ENCODE assay signal across 10 mouse cellular contexts in genomic region chr6:95202978-95203377, GRCm38 (mm10).
DNase-seq lines count a peak whose midpoint lies in the region; ATAC-seq and TF ChIP-seq lines count a peak whose summit lies in the region.
"Had no signal": no experiment of that assay in that cellular context is flagged by ENCODE, and none has a peak within 500 bp of the region (broad histone marks: within the 10 kb centered on the region; RNA-seq: fewer than 3 reads in every experiment).

No protein-coding gene starts in this region.

- WGBS in forebrain, embryonic 14.5 days: 2% methylated on average over 9 of the region's 9 CpGs
- whole genome bisulfite sequencing in limb, embryonic 10.5 days: 79% methylated on average over 9 of the region's 9 CpGs
- 14% methylated on average over 9 of the region's 9 CpGs for WGBS in midbrain, postnatal 0 days
- 79% methylated on average over 9 of the region's 9 CpGs for WGBS in liver, postnatal 0 days (ENCODE audit: insufficient replicate concordance)
- 84% methylated on average over 9 of the region's 9 CpGs for WGBS in heart, adult 2 months

- no peak for TF ChIP-seq CTCF in midbrain, postnatal 0 days (IDR thresholded peaks at IDR 0.05)
- TF ChIP-seq CTCF in liver, postnatal 0 days (IDR thresholded peaks at IDR 0.05; ENCODE audit: low read depth): no peak
- no peak for TF ChIP-seq CTCF in heart, adult 2 months (IDR thresholded peaks at IDR 0.05)

- H3K27me3 ChIP-seq in forebrain, embryonic 14.5 days (replicated peaks; ENCODE audit: control insufficient read depth, insufficient read depth, low read length): no peaks in the 10 kb centered on the region
- H3K27me3 ChIP-seq in limb, embryonic 10.5 days (ENCODE audit: low read depth, poor library complexity, severe bottlenecking): no peaks in the 10 kb centered on the region
- no peaks in the 10 kb centered on the region for H3K27me3 ChIP-seq in midbrain, postnatal 0 days (ENCODE audit: insufficient read depth, low read length)
- H3K27me3 ChIP-seq in liver, postnatal 0 days (ENCODE audit: insufficient read depth, low read length): no peaks in the 10 kb centered on the region
- no peaks in the 10 kb centered on the region for H3K27me3 ChIP-seq in heart, adult 2 months (ENCODE audit: control insufficient read depth, insufficient read depth, low read length)

- peak; percentile 79 for ATAC-seq in forebrain, embryonic 14.5 days
- 0 out of 2 replicates have a peak, but pooled peaks have one; percentile 20 for ATAC-seq in midbrain, postnatal 0 days (ENCODE audit: low FRiP score)
- ATAC-seq in liver, postnatal 0 days: no peak

- no peaks in the 10 kb centered on the region for H3K79me2 ChIP-seq in heart, adult 2 months (replicated peaks; ENCODE audit: control insufficient read depth, insufficient read depth, low read length)

- peak overlapping the region; percentile 45 for H3K27ac ChIP-seq in forebrain, embryonic 14.5 days (ENCODE audit: low read depth, low read length)
- peak overlapping the region; percentile 44; the same call in 1 of the 2 replicates for H3K27ac ChIP-seq in limb, embryonic 10.5 days
- H3K27ac ChIP-seq in midbrain, postnatal 0 days (ENCODE audit: low read depth, low read length): no peak overlapping the region
- H3K27ac ChIP-seq in liver, postnatal 0 days (ENCODE audit: low read depth): no peak overlapping the region
- no peak overlapping the region for H3K27ac ChIP-seq in heart, adult 2 months

- no peak for TF ChIP-seq EP300 in liver, postnatal 0 days (IDR thresholded peaks at IDR 0.05; ENCODE audit: low read depth)
- TF ChIP-seq EP300 in heart, adult 2 months (IDR thresholded peaks at IDR 0.05; ENCODE audit: insufficient read depth, low read depth, low read length): no peak

- peak overlapping the region; percentile 8 for H3K4me3 ChIP-seq in forebrain, embryonic 14.5 days (ENCODE audit: low read depth, low read length)
- H3K4me3 ChIP-seq in limb, embryonic 10.5 days: no peak overlapping the region
- no peak overlapping the region for H3K4me3 ChIP-seq in midbrain, postnatal 0 days (ENCODE audit: low read depth, low read length)
- no peak overlapping the region for H3K4me3 ChIP-seq in liver, postnatal 0 days (ENCODE audit: low read depth, low read length)
- no peak overlapping the region for H3K4me3 ChIP-seq in heart, adult 2 months

- peak overlapping the region; percentile 10; the same call in 1 of the 2 replicates for H3K9ac ChIP-seq in forebrain, embryonic 14.5 days (ENCODE audit: low read length)
- no peak overlapping the region for H3K9ac ChIP-seq in midbrain, postnatal 0 days (replicated peaks; ENCODE audit: low read length, poor library complexity, severe bottlenecking)
- no peak overlapping the region for H3K9ac ChIP-seq in liver, postnatal 0 days (replicated peaks)
- H3K9ac ChIP-seq in heart, adult 2 months (ENCODE audit: low read depth, low read length): no peak overlapping the region

- intact Hi-C loops in heart, adult 2 months (cut with DNase I): no loop called here

- no peaks in the 10 kb centered on the region for H3K36me3 ChIP-seq in forebrain, embryonic 14.5 days (ENCODE audit: control insufficient read depth, insufficient read depth, low read length)
- H3K36me3 ChIP-seq in limb, embryonic 10.5 days: no peaks in the 10 kb centered on the region
- H3K36me3 ChIP-seq in midbrain, postnatal 0 days (ENCODE audit: insufficient read depth, low read length): no peaks in the 10 kb centered on the region
- no peaks in the 10 kb centered on the region for H3K36me3 ChIP-seq in liver, postnatal 0 days (replicated peaks; ENCODE audit: insufficient read depth, low read length)
- no peaks in the 10 kb centered on the region for H3K36me3 ChIP-seq in heart, adult 2 months (ENCODE audit: control insufficient read depth, insufficient read depth, low read length)

- H3K4me2 ChIP-seq in forebrain, embryonic 14.5 days (ENCODE audit: low read length): peak overlapping the region; percentile 43
- peak overlapping the region; percentile 32 for H3K4me2 ChIP-seq in midbrain, postnatal 0 days (ENCODE audit: low read depth, low read length, poor library complexity, severe bottlenecking)
- H3K4me2 ChIP-seq in liver, postnatal 0 days (ENCODE audit: low read depth, low read length): no peak overlapping the region

- no peaks in the 10 kb centered on the region for H3K9me3 ChIP-seq in forebrain, embryonic 14.5 days (replicated peaks; ENCODE audit: control insufficient read depth, low read length)
- no peaks in the 10 kb centered on the region for H3K9me3 ChIP-seq in limb, embryonic 10.5 days (replicated peaks)
- H3K9me3 ChIP-seq in midbrain, postnatal 0 days (ENCODE audit: low read length): no peaks in the 10 kb centered on the region
- no peaks in the 10 kb centered on the region for H3K9me3 ChIP-seq in liver, postnatal 0 days (ENCODE audit: low read length)

- H3K4me1 ChIP-seq in forebrain, embryonic 14.5 days (ENCODE audit: control insufficient read depth, insufficient read depth, low read length): peaks cover 16% of the 10 kb centered on the region; the same call in 1 of the 2 replicates
- H3K4me1 ChIP-seq in limb, embryonic 10.5 days: peaks cover 14% of the 10 kb centered on the region
- H3K4me1 ChIP-seq in midbrain, postnatal 0 days (ENCODE audit: insufficient read depth, low read length): 0 out of 2 replicates have a peak, but pooled peaks cover 5% of the 10 kb centered on the region
- no peaks in the 10 kb centered on the region for H3K4me1 ChIP-seq in liver, postnatal 0 days (ENCODE audit: insufficient read depth)
- H3K4me1 ChIP-seq in heart, adult 2 months (ENCODE audit: control insufficient read depth, insufficient read depth, low read length): no peaks in the 10 kb centered on the region

- TF ChIP-seq POLR2A in heart, adult 2 months (IDR thresholded peaks at IDR 0.05; ENCODE audit: insufficient read depth, low read depth, low read length): no peak

- peak; percentile 54 for DNase-seq in embryo, embryonic 11 days
- DNase-seq in forebrain, embryonic 14.5 days (ENCODE audit: low spot score): peak; percentile 81
- no peak for DNase-seq in limb, embryonic 10.5 days (ENCODE audit: low spot score)
- peak; percentile 22 for DNase-seq in midbrain, postnatal 0 days (ENCODE audit: low spot score)
- DNase-seq in ovary, postnatal 10 days (ENCODE audit: low spot score): no peak
- DNase-seq in kidney, adult 9 months: no peak
- DNase-seq in liver, postnatal 0 days: no peak
- no peak for DNase-seq in heart, adult 2 months
- DNase-seq: heart, postnatal 4 days; right cerebral cortex, postnatal 25 days had no signal

Comparison
In these comparisons a context has a peak if more than half of its experiments do, and no peak if none do; other contexts are left out.
1. DNase-seq: peak in embryo, embryonic 11 days (single experiment), forebrain, embryonic 14.5 days (single experiment) and midbrain, postnatal 0 days (single experiment); none in limb, embryonic 10.5 days (single experiment), ovary, postnatal 10 days (single experiment), kidney, adult 9 months (single experiment), liver, postnatal 0 days (single experiment) and heart, adult 2 months (0 of 2).
2. H3K27ac ChIP-seq: peak in forebrain, embryonic 14.5 days (single experiment) and limb, embryonic 10.5 days (single experiment); none in midbrain, postnatal 0 days (single experiment), liver, postnatal 0 days (single experiment) and heart, adult 2 months (single experiment).